16 mouse cellular contexts compared by ENCODE assay signal in genomic region chr8:10989946-10990345, GRCm38 (mm10). TPM values are rescaled to one million over a fixed set of nuclear protein-coding genes. Genes with fewer than 3 reads are reported as not detected.
A peak's percentile ranks its signal among the peaks of the same experiment; 100 is the strongest.
DNase-seq lines count a peak whose midpoint lies in the region; ATAC-seq and TF ChIP-seq lines count a peak whose summit lies in the region.
"Had no signal": no experiment of that assay in that cellular context is flagged by ENCODE, and none has a peak within 500 bp of the region (broad histone marks: within the 10 kb centered on the region; RNA-seq: fewer than 3 reads in every experiment).

No protein-coding gene starts in this region.

- no peak for TF ChIP-seq CTCF in brain, embryonic 14.5 days (IDR thresholded peaks at IDR 0.05; ENCODE audit: borderline replicate concordance, extremely low read depth, insufficient read depth, insufficient read length)

- H3K4me3 ChIP-seq in liver, embryonic 11.5 days (ENCODE audit: low read depth, low read length), result no peak overlapping the region
- H3K4me3 ChIP-seq in forebrain, embryonic 16.5 days (replicated peaks; ENCODE audit: low read length), result no peak overlapping the region
- H3K4me3 ChIP-seq in liver, embryonic 16.5 days (ENCODE audit: low read depth, low read length), result no peak overlapping the region
- H3K4me3 ChIP-seq: embryonic facial prominence, embryonic 12.5 days; heart, embryonic 15.5 days; left cerebral cortex, adult 2 months; limb, embryonic 13.5 days had no signal

- no peaks in the 10 kb centered on the region for H3K27me3 ChIP-seq in liver, embryonic 11.5 days (replicated peaks; ENCODE audit: control insufficient read depth, insufficient read depth, low read length)
- H3K27me3 ChIP-seq in forebrain, embryonic 16.5 days (replicated peaks; ENCODE audit: control insufficient read depth, insufficient read depth, low read length), result no peaks in the 10 kb centered on the region
- H3K27me3 ChIP-seq in liver, embryonic 16.5 days (ENCODE audit: control insufficient read depth, insufficient read depth, low read depth, low read length), result no peaks in the 10 kb centered on the region
- H3K27me3 ChIP-seq: embryonic facial prominence, embryonic 12.5 days; heart, embryonic 15.5 days; limb, embryonic 13.5 days had no signal

- H3K9me3 ChIP-seq in liver, embryonic 11.5 days (ENCODE audit: control insufficient read depth, low read length), result no peaks in the 10 kb centered on the region
- no peaks in the 10 kb centered on the region for H3K9me3 ChIP-seq in forebrain, embryonic 16.5 days (ENCODE audit: control insufficient read depth, low read length)
- no peaks in the 10 kb centered on the region for H3K9me3 ChIP-seq in liver, embryonic 16.5 days (replicated peaks; ENCODE audit: control insufficient read depth, low read length)
- H3K9me3 ChIP-seq: heart, embryonic 15.5 days; limb, embryonic 13.5 days had no signal

- 88% methylated on average over 3 of the region's 3 CpGs for WGBS in liver, embryonic 11.5 days
- WGBS in forebrain, embryonic 16.5 days, result 33% methylated on average over 3 of the region's 3 CpGs
- 69% methylated on average over 3 of the region's 3 CpGs for WGBS in liver, embryonic 16.5 days (ENCODE audit: insufficient replicate concordance)

- H3K36me3 ChIP-seq in liver, embryonic 11.5 days (ENCODE audit: control insufficient read depth, insufficient read depth, low read length), result peaks cover 39% of the 10 kb centered on the region
- H3K36me3 ChIP-seq in forebrain, embryonic 16.5 days (ENCODE audit: control insufficient read depth, insufficient read depth), result peaks cover 16% of the 10 kb centered on the region
- peaks cover 19% of the 10 kb centered on the region for H3K36me3 ChIP-seq in liver, embryonic 16.5 days (ENCODE audit: control insufficient read depth, insufficient read depth)

- peak overlapping the region; percentile 44 for H3K4me2 ChIP-seq in liver, embryonic 11.5 days
- H3K4me2 ChIP-seq in forebrain, embryonic 16.5 days (ENCODE audit: low read length), result peak overlapping the region; percentile 12; the same call in 1 of the 2 replicates
- no peak overlapping the region for H3K4me2 ChIP-seq in liver, embryonic 16.5 days (ENCODE audit: low read depth, low read length)
- H3K4me2 ChIP-seq: embryonic facial prominence, embryonic 12.5 days; heart, embryonic 15.5 days had no signal

- H3K4me1 ChIP-seq in liver, embryonic 11.5 days (replicated peaks; ENCODE audit: control insufficient read depth, insufficient read depth, low read length), result peaks cover 74% of the 10 kb centered on the region
- H3K4me1 ChIP-seq in forebrain, embryonic 16.5 days (replicated peaks; ENCODE audit: control insufficient read depth, insufficient read depth, low read length), result peaks cover 30% of the 10 kb centered on the region
- peaks cover 79% of the 10 kb centered on the region for H3K4me1 ChIP-seq in liver, embryonic 16.5 days (ENCODE audit: control insufficient read depth, low read depth, low read length)

- H3K27ac ChIP-seq in liver, embryonic 11.5 days (ENCODE audit: low read depth, low read length), result peak overlapping the region; percentile 68
- H3K27ac ChIP-seq in forebrain, embryonic 16.5 days (ENCODE audit: low read length), result peak overlapping the region; percentile 62
- peak overlapping the region; percentile 52; the same call in 1 of the 2 replicates for H3K27ac ChIP-seq in liver, embryonic 16.5 days (ENCODE audit: low read length)
- H3K27ac ChIP-seq: embryonic facial prominence, embryonic 12.5 days; left cerebral cortex, adult 2 months; limb, embryonic 13.5 days had no signal

- DNase-seq in liver, embryonic 11.5 days (ENCODE audit: low spot score), result no peak
- no peak for DNase-seq in liver
- DNase-seq in brain, embryonic 14.5 days (ENCODE audit: low read depth), result peak; percentile 82
- no peak for DNase-seq in right cerebral cortex, adult 18-20 months
- no peak for DNase-seq in lung, postnatal 4 days
- DNase-seq: adrenal gland, postnatal 14 days; cerebellum, postnatal 10 days; kidney, adult 9 months; lung, postnatal 10 days; thymus, postnatal 4 days had no signal

- TF ChIP-seq POLR2A in brain, embryonic 14.5 days (IDR thresholded peaks at IDR 0.05; ENCODE audit: borderline replicate concordance, extremely low read depth, insufficient read depth, insufficient read length, poor library complexity, severe bottlenecking), result no peak

- H3K9ac ChIP-seq in liver, embryonic 11.5 days (ENCODE audit: low read depth, low read length), result peak overlapping the region; percentile 46; the same call in 1 of the 2 replicates
- H3K9ac ChIP-seq in forebrain, embryonic 16.5 days (replicated peaks; ENCODE audit: low read depth, low read length), result peak overlapping the region; percentile 20; the same call in 1 of the 2 replicates
- no peak overlapping the region for H3K9ac ChIP-seq in liver, embryonic 16.5 days (ENCODE audit: low read depth, low read length)
- H3K9ac ChIP-seq: embryonic facial prominence, embryonic 12.5 days; heart, embryonic 15.5 days; limb, embryonic 13.5 days had no signal

- no peak for ATAC-seq in liver, embryonic 11.5 days (replicated peaks; ENCODE audit: low FRiP score)
- peak; percentile 57 for ATAC-seq in forebrain, embryonic 16.5 days
- ATAC-seq in liver, embryonic 16.5 days (ENCODE audit: low read depth), result no peak

RNA-seq across cellular contexts. Expression of gene Irs2, which starts 18.3 kb away (rescaled TPM):
- polyA plus RNA-seq in liver, embryonic 11.5 days (2014; fragmentation: Nextera tagmentation; extraction: Ambion mirVana), result 8.3 and 8.9 TPM in 2 replicates
- 9.7 and 17.6 TPM in 2 replicates for polyA plus RNA-seq in brain, embryonic 14.5 days (2012; rRNA removed)
- polyA plus RNA-seq in forebrain, embryonic 16.5 days (2015; fragmentation: Nextera tagmentation; extraction: Ambion mirVana), result 5.4 and 6.0 TPM in 2 replicates
- 3.0 and 3.2 TPM in 2 replicates for polyA plus RNA-seq in liver, embryonic 16.5 days (2015; fragmentation: Nextera tagmentation; extraction: Ambion mirVana)
